Mouse (Mus musculus) heart, postnatal 0 days (tissue): ENCODE measurements around the gene Gm20379.

ENCODE experiments used
- CTCF ChIP-seq: IDR thresholded peaks from 2 replicates; pipeline ENCODE4 v1.5.1; 2016; ENCODE audit warnings: antibody characterized with exemption, control low read depth, low read depth
- EP300 ChIP-seq: IDR thresholded peaks from 2 replicates; pipeline ENCODE4 v1.6.1; 2016; ENCODE audit warnings: antibody characterized with exemption, low read depth

GRCm38 (mm10) chr13:92291605-92292004, 14.2 kb upstream of the Gm20379 start:
- TF ChIP-seq CTCF (no peak), EP300 (no peak)
